Mouse (Mus musculus): ENCODE results near the gene Plekhs1. TPM values are rescaled to one million over a fixed set of nuclear protein-coding genes. Genes with fewer than 3 reads are reported as not detected.

Gene Plekhs1
- polyA plus RNA-seq, 1 experiment from 2014 or later = 0.09 TPM

- Histone ChIP-seq H3K36me3 (ENCODE audit: control insufficient read depth, insufficient read depth) (no peaks in the 10 kb centered on the region), H3K9ac (replicated peaks; ENCODE audit: low read depth, low read length) (no peak overlapping the region), H3K4me2 (ENCODE audit: low read length) (no peak overlapping the region), H3K27ac (ENCODE audit: low read length) (no peak overlapping the region), H3K9me3 (ENCODE audit: control insufficient read depth, low read length) (no peaks in the 10 kb centered on the region), H3K4me1 (replicated peaks; ENCODE audit: control insufficient read depth, insufficient read depth, low read length) (no peaks in the 10 kb centered on the region), H3K4me3 (replicated peaks; ENCODE audit: low read length) (no peak overlapping the region), H3K27me3 (replicated peaks; ENCODE audit: control insufficient read depth, insufficient read depth, low read length) (no peaks in the 10 kb centered on the region)
- 88% methylated on average over 4 of the region's 4 CpGs for WGBS
- ATAC-seq = no peak
These were observed 9.6 kb upstream of the Plekhs1 start for GRCm38 (mm10) chr19:56451867-56452266.

DNA sequence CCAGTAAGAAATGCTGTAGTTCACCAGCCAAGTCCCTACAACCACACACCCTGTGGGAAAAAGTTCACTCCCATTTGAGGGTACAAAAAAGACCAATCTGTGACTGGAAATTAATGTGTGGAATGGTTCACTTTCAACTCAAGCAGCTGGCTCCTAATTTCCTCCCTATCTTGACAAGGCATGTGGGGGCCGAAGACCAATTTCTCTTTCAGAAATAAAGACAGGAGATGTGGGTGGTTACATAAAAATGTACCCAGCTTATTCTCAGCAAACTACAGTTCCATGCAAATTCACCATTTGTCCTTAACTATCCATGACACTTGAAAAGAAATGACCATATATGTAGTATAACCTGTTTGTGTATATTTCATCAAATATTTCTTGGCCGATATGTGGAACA lies 9.0 kb upstream of the Plekhs1 start:
- Histone ChIP-seq H3K27me3 (replicated peaks; ENCODE audit: control insufficient read depth, insufficient read depth, low read length) (no peaks in the 10 kb centered on the region), H3K9ac (replicated peaks; ENCODE audit: low read depth, low read length) (no peak overlapping the region), H3K36me3 (ENCODE audit: control insufficient read depth, insufficient read depth) (no peaks in the 10 kb centered on the region), H3K4me3 (replicated peaks; ENCODE audit: low read length) (no peak overlapping the region), H3K27ac (ENCODE audit: low read length) (no peak overlapping the region), H3K4me2 (ENCODE audit: low read length) (no peak overlapping the region), H3K9me3 (ENCODE audit: control insufficient read depth, low read length) (no peaks in the 10 kb centered on the region), H3K4me1 (replicated peaks; ENCODE audit: control insufficient read depth, insufficient read depth, low read length) (no peaks in the 10 kb centered on the region)
- 95% methylated on average over 2 of the region's 2 CpGs for WGBS
- ATAC-seq = no peak

GRCm38 (mm10) chr19:56454862-56455261 lies 6.6 kb upstream of the Plekhs1 start:
- H3K9ac ChIP-seq (replicated peaks; ENCODE audit: low read depth, low read length) = no peak overlapping the region
- H3K9me3 ChIP-seq (ENCODE audit: control insufficient read depth, low read length) = no peaks in the 10 kb centered on the region
- H3K4me3 ChIP-seq (replicated peaks; ENCODE audit: low read length) = no peak overlapping the region
- H3K4me2 ChIP-seq (ENCODE audit: low read length) = no peak overlapping the region
- ATAC-seq = no peak
- no peak overlapping the region for H3K27ac ChIP-seq (ENCODE audit: low read length)
- no peaks in the 10 kb centered on the region for H3K36me3 ChIP-seq (ENCODE audit: control insufficient read depth, insufficient read depth)
- 84% methylated on average over 4 of the region's 4 CpGs for WGBS
- no peaks in the 10 kb centered on the region for H3K27me3 ChIP-seq (replicated peaks; ENCODE audit: control insufficient read depth, insufficient read depth, low read length)
- no peaks in the 10 kb centered on the region for H3K4me1 ChIP-seq (replicated peaks; ENCODE audit: control insufficient read depth, insufficient read depth, low read length)

GRCm38 (mm10) chr19:56455369-56455768 lies 6.1 kb upstream of the Plekhs1 start:
- Histone ChIP-seq H3K27ac (ENCODE audit: low read length) (no peak overlapping the region), H3K4me3 (replicated peaks; ENCODE audit: low read length) (no peak overlapping the region), H3K4me2 (ENCODE audit: low read length) (no peak overlapping the region), H3K27me3 (replicated peaks; ENCODE audit: control insufficient read depth, insufficient read depth, low read length) (no peaks in the 10 kb centered on the region), H3K4me1 (replicated peaks; ENCODE audit: control insufficient read depth, insufficient read depth, low read length) (no peaks in the 10 kb centered on the region; the same call in 1 of the 2 replicates), H3K36me3 (ENCODE audit: control insufficient read depth, insufficient read depth) (no peaks in the 10 kb centered on the region), H3K9ac (replicated peaks; ENCODE audit: low read depth, low read length) (no peak overlapping the region), H3K9me3 (ENCODE audit: control insufficient read depth, low read length) (no peaks in the 10 kb centered on the region)
- 27% methylated on average over 2 of the region's 2 CpGs for WGBS
- no peak for ATAC-seq

DNA sequence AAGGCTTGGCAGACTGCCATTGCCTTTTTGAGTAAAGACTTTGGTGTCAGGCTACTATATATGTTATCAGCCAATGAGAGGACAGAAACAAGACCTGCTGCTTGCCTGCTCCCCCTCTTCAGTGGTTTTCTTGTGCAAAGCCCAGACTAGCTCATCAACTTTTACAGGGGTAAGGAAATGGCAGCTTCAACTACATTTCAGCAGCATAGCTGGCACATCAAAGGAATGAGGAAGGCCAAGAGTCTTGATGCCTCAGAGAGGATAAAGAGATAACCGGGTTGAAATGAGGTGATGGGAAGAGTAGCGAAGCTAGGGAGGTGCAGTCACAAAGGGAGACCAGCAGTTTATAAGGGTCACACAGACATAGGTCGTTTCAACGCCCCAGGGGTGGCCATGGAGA lies 3.9 kb upstream of the Plekhs1 start:
- no peaks in the 10 kb centered on the region for H3K36me3 ChIP-seq (ENCODE audit: control insufficient read depth, insufficient read depth)
- H3K4me2 ChIP-seq (ENCODE audit: low read length) = no peak overlapping the region
- no peaks in the 10 kb centered on the region for H3K9me3 ChIP-seq (ENCODE audit: control insufficient read depth, low read length)
- WGBS = 81% methylated on average over 4 of the region's 4 CpGs
- H3K27ac ChIP-seq (ENCODE audit: low read length) = no peak overlapping the region
- peaks cover 9% of the 10 kb centered on the region for H3K4me1 ChIP-seq (replicated peaks; ENCODE audit: control insufficient read depth, insufficient read depth, low read length)
- no peak for ATAC-seq
- H3K4me3 ChIP-seq (replicated peaks; ENCODE audit: low read length) = no peak overlapping the region
- no peaks in the 10 kb centered on the region for H3K27me3 ChIP-seq (replicated peaks; ENCODE audit: control insufficient read depth, insufficient read depth, low read length)
- no peak overlapping the region for H3K9ac ChIP-seq (replicated peaks; ENCODE audit: low read depth, low read length)

DNA sequence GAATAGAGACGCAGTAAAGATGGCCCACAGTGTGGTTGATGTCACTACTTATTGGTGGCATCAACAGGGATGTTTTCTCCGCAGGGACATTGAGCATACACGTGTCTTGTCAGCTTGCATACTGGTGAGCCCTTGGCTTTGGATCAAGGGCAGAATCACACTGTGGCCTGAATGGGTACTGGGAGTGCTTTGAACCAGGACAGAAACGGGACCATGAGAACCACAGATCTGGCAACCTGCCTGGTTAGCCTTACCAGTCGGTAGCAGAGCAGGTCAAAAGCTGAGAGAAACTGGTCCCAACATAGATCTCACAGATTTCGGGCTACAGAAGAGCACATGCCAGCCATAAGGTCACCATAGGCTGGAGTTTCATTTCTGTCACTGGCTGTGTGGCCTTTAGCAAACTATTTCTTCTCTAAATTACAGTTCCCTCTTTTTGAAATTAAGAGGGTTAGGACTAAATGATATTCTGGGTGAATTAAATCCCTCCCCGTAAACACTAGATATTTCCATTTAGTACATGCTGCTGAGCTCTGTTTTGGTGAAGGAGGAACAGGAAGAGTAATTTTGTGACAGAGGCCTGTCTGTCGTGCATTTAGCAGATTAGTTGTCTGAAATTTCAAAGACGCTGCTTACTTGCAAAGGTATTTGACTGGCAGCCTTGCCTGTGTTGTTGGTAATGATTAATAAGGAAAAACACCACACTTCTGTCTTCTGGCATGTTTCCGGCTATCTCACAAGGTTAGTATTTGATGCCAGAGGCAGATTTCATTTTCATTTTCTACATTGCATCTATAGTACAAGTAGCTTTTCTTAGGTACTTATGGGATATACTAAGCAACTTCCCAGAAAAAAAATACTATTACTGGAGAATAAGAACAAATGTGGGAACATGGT lies 2.0 kb upstream of the Plekhs1 start:
- no peak overlapping the region for H3K9ac ChIP-seq (replicated peaks; ENCODE audit: low read depth, low read length)

DNA sequence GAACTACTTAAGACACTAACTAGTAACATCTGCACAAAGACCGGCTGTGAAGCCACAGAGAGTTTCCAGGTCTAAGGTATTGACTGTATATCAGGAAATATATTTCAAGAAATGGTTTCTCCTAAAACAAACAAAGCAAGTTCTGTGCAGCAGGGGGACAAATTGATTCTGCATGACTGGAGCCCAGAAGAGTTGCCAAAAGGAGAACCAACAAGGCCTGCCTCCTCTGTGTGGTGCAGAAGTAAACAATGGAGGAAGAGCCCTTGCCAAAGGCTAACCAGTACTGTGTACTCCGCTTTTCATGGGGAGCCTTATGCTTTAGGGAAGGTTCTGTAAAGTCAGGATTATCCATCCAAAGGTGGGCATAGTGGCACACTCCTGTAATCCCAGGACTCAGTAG lies 1.2 kb upstream of the Plekhs1 start:
- Histone ChIP-seq H3K36me3 (ENCODE audit: control insufficient read depth, insufficient read depth) (no peaks in the 10 kb centered on the region), H3K4me3 (replicated peaks; ENCODE audit: low read length) (no peak overlapping the region), H3K9me3 (ENCODE audit: control insufficient read depth, low read length) (no peaks in the 10 kb centered on the region), H3K27me3 (replicated peaks; ENCODE audit: control insufficient read depth, insufficient read depth, low read length) (no peaks in the 10 kb centered on the region), H3K9ac (replicated peaks; ENCODE audit: low read depth, low read length) (no peak overlapping the region), H3K4me1 (replicated peaks; ENCODE audit: control insufficient read depth, insufficient read depth, low read length) (peaks cover 9% of the 10 kb centered on the region), H3K4me2 (ENCODE audit: low read length) (no peak overlapping the region), H3K27ac (ENCODE audit: low read length) (no peak overlapping the region)
- 49% methylated on average over 2 of the region's 2 CpGs for WGBS
- no peak for ATAC-seq

More for the DNA sequence above, 2.0 kb upstream of the Plekhs1 start:
- 80% methylated on average over 10 of the region's 10 CpGs for WGBS
- Histone ChIP-seq H3K9me3 (ENCODE audit: control insufficient read depth, low read length) (no peaks in the 10 kb centered on the region), H3K36me3 (ENCODE audit: control insufficient read depth, insufficient read depth) (no peaks in the 10 kb centered on the region), H3K27ac (ENCODE audit: low read length) (no peak overlapping the region), H3K27me3 (replicated peaks; ENCODE audit: control insufficient read depth, insufficient read depth, low read length) (no peaks in the 10 kb centered on the region), H3K4me1 (replicated peaks; ENCODE audit: control insufficient read depth, insufficient read depth, low read length) (peaks cover 9% of the 10 kb centered on the region), H3K4me2 (ENCODE audit: low read length) (no peak overlapping the region), H3K4me3 (replicated peaks; ENCODE audit: low read length) (no peak overlapping the region)
- ATAC-seq = no peak

DNA sequence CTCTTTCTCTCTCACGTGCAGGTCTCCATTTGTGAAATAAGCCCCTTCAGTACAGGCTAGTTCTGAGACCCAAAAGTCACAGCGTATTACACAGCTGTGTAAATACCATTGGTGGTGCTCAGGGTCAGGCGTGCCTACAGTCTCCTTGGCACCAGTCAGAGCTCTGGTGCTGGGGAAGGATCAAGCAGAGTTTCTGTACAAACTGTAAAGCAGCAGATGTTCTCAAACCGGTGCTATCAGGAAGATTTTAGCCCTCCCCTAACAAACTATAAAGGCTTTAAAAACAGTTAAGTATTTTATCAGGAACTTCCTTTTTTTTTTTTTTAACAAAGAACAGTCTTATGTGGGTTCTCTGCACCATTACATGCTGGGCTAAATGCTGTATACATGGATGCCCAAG lies 1.3 kb downstream of the Plekhs1 start:
- Histone ChIP-seq H3K27me3 (replicated peaks; ENCODE audit: control insufficient read depth, insufficient read depth, low read length) (no peaks in the 10 kb centered on the region), H3K9ac (replicated peaks; ENCODE audit: low read depth, low read length) (no peak overlapping the region), H3K36me3 (ENCODE audit: control insufficient read depth, insufficient read depth) (no peaks in the 10 kb centered on the region), H3K27ac (ENCODE audit: low read length) (no peak overlapping the region), H3K4me1 (replicated peaks; ENCODE audit: control insufficient read depth, insufficient read depth, low read length) (peaks cover 9% of the 10 kb centered on the region), H3K4me3 (replicated peaks; ENCODE audit: low read length) (no peak overlapping the region), H3K9me3 (ENCODE audit: control insufficient read depth, low read length) (no peaks in the 10 kb centered on the region), H3K4me2 (ENCODE audit: low read length) (no peak overlapping the region)
- WGBS = 64% methylated on average over 4 of the region's 4 CpGs
- ATAC-seq = no peak

- no peak overlapping the region for H3K4me2 ChIP-seq (ENCODE audit: low read length)
- 71% methylated on average over 8 of the region's 8 CpGs for WGBS
- H3K9ac ChIP-seq (replicated peaks; ENCODE audit: low read depth, low read length) = no peak overlapping the region
- no peaks in the 10 kb centered on the region for H3K9me3 ChIP-seq (ENCODE audit: control insufficient read depth, low read length)
- no peak for ATAC-seq
- no peak overlapping the region for H3K4me3 ChIP-seq (replicated peaks; ENCODE audit: low read length)
- H3K36me3 ChIP-seq (ENCODE audit: control insufficient read depth, insufficient read depth) = no peaks in the 10 kb centered on the region
- peaks cover 7% of the 10 kb centered on the region for H3K4me1 ChIP-seq (replicated peaks; ENCODE audit: control insufficient read depth, insufficient read depth, low read length)
- H3K27me3 ChIP-seq (replicated peaks; ENCODE audit: control insufficient read depth, insufficient read depth, low read length) = no peaks in the 10 kb centered on the region
- H3K27ac ChIP-seq (ENCODE audit: low read length) = no peak overlapping the region
These were observed 5.0 kb downstream of the Plekhs1 start for GRCm38 (mm10) chr19:56466486-56466885.

Data from forebrain, embryonic 16.5 days (tissue).